Mouse (Mus musculus): ENCODE measurements around the gene Adamts13.

DNA sequence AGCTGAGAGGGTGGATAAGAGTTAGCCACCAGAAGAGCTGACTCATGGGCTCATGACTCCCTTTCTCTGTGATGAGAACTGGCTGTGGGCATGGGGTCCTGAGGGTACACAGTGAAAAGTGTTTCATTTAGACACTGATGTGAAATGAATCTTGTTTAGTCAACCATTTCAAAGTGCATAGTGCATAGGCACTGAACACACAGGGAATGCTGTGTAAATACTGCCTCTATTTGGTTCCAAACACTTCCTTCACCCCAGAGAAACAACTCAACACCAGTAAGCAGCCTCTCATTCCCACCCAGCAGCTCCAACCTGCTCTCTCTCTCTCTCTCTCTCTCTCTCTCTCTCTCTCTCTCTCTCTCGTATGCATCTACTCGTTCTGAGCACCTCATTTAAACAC is 11.0 kb downstream of the Adamts13 start:
- TF ChIP-seq CTCF (IDR thresholded peaks at IDR 0.05; ENCODE audit: low read depth, low read length), result no peak
- no peak for TF ChIP-seq POLR2A (IDR thresholded peaks at IDR 0.05; ENCODE audit: borderline replicate concordance, low read depth, low read length)
